Mouse (Mus musculus): ENCODE results near the gene Abi3bp.

DNA sequence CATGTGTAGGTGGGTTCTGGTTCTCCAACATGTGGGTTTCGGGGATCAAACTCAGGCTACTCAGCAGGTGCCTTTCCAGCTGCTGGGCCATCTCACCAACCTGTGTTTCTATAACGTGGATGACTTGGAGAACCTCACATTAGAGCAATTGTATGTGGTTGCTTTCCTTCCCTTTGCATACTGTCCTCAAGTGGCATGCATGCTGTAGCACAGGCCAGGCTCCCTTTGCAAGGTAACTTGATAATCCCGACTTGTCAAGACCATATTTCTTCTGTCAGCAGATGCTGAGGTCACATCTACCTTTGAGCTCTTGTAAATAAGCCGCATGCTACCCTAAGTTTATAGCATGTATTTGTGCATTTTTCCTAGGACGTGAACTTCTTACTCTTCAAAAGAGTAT, 36.6 kb upstream of the Abi3bp start:
- TF ChIP-seq POLR2A (IDR thresholded peaks at IDR 0.05; ENCODE audit: control insufficient read depth in 1 of 2, insufficient read depth in 1 of 2, low read depth in 1 of 2, low read length in 2 of 2, poor library complexity in 1 of 2) (no peak), CTCF (IDR thresholded peaks at IDR 0.05 in 2 of 3, conservative IDR thresholded peaks at IDR 0.05 in 1 of 3; ENCODE audit: control insufficient read depth in 1 of 3, insufficient read depth in 1 of 3, low read depth in 2 of 3, low read length in 3 of 3, poor library complexity in 1 of 3, severe bottlenecking in 1 of 3) (no peak), E2F4 (IDR thresholded peaks at IDR 0.05; ENCODE audit: borderline replicate concordance, low read depth, low read length) (no peak), POLR2AphosphoS5 (IDR thresholded peaks at IDR 0.05; ENCODE audit: borderline replicate concordance, low read depth, low read length) (no peak), RCOR1 (IDR thresholded peaks at IDR 0.05; ENCODE audit: low read depth, low read length) (no peak), POLR2AphosphoS2 (IDR thresholded peaks at IDR 0.05; ENCODE audit: low read length) (no peak), ZNF384 (IDR thresholded peaks at IDR 0.05; ENCODE audit: low read depth, low read length) (no peak), MYB (IDR thresholded peaks at IDR 0.05; ENCODE audit: low read depth, low read length) (no peak), ZC3H11A (IDR thresholded peaks at IDR 0.05; ENCODE audit: low read depth, low read length) (no peak), NELFE (IDR thresholded peaks at IDR 0.05; ENCODE audit: low read depth, low read length) (no peak)
